Mouse (Mus musculus) cerebellum, postnatal 10 days (tissue): Measurements from ENCODE around the gene Cops8.
A peak's percentile ranks its signal among the peaks of the same experiment; 100 is the strongest.

Experiments used
- DNase-seq, 2 experiments: peaks; one replicate each; pipeline ENCODE4 v3.0.0; 2021; ENCODE audit warnings: mixed read lengths in 2 of 2

Gene Cops8

GRCm38 (mm10) chr1:90602759-90603560, at the start of gene Cops8:
Gene Cops8 (plus strand): TSS chr1:90602981.
- DNase-seq = peak; percentile 99

GRCm38 (mm10) chr1:90557140-90557539, 45.6 kb upstream of the Cops8 start:
- peak; percentile 20 to 54 for DNase-seq

- peak; percentile 22 to 38 for DNase-seq
Measured at GRCm38 (mm10) chr1:90560942-90561726, 41.6 kb upstream of the Cops8 start.

GRCm38 (mm10) chr1:90563945-90564344, 38.8 kb upstream of the Cops8 start:
- no peak for DNase-seq

GRCm38 (mm10) chr1:90566664-90567440, 35.9 kb upstream of the Cops8 start:
- peak; percentile 40 to 48 for DNase-seq

GRCm38 (mm10) chr1:90573831-90574230, 28.9 kb upstream of the Cops8 start:
- no peak for DNase-seq

GRCm38 (mm10) chr1:90574845-90575244, 27.9 kb upstream of the Cops8 start:
- no peak for DNase-seq

GRCm38 (mm10) chr1:90577417-90577816, 25.4 kb upstream of the Cops8 start:
- DNase-seq = peak; percentile 36 to 38

- no peak for DNase-seq
Measured at GRCm38 (mm10) chr1:90582635-90583034, 20.1 kb upstream of the Cops8 start.

- peak; percentile 91 to 94 for DNase-seq
Measured at GRCm38 (mm10) chr1:90588021-90588734, 14.6 kb upstream of the Cops8 start.

GRCm38 (mm10) chr1:90590797-90591196, 12.0 kb upstream of the Cops8 start:
- DNase-seq = peak; percentile 76 to 85

GRCm38 (mm10) chr1:90592784-90593183, 10.0 kb upstream of the Cops8 start:
- peak; percentile 89 to 94 for DNase-seq

GRCm38 (mm10) chr1:90599226-90599625, 3.6 kb upstream of the Cops8 start:
- DNase-seq = peak; percentile 69 to 77

GRCm38 (mm10) chr1:90601096-90601495, 1.7 kb upstream of the Cops8 start:
- no peak for DNase-seq

- no peak for DNase-seq
Measured at GRCm38 (mm10) chr1:90603561-90603887, 743 bp downstream of the Cops8 start.

- no peak for DNase-seq
Measured at GRCm38 (mm10) chr1:90609363-90609762, 6.6 kb downstream of the Cops8 start.

GRCm38 (mm10) chr1:90617258-90617657, 14.5 kb downstream of the Cops8 start:
- no peak for DNase-seq

- no peak for DNase-seq
Measured at GRCm38 (mm10) chr1:90633415-90634030, 30.7 kb downstream of the Cops8 start.

GRCm38 (mm10) chr1:90634205-90634745, 31.5 kb downstream of the Cops8 start:
- no peak for DNase-seq

- DNase-seq = no peak
Measured at GRCm38 (mm10) chr1:90638335-90638734, 35.6 kb downstream of the Cops8 start.

- peak; percentile 89 to 92 for DNase-seq
Measured at GRCm38 (mm10) chr1:90650781-90651437, 48.1 kb downstream of the Cops8 start.
